Mouse (Mus musculus) liver, embryonic 16.5 days (tissue): ENCODE measurements at regions not wholly inside any gene's neighbourhood (a gene's known extent, or its start where the extent isn't known, plus 50 kb on each side); places are given as distances from the start of the nearest gene placed in this dataset.

ENCODE experiments used
- ATAC-seq: fragments of 200-750 bp; cut with Nextera tagmentation; 2 replicates; pipeline ENCODE4 v1.8.0; 2017; ENCODE audit warnings: low read depth, mild to moderate bottlenecking, moderate number of reproducible peaks, moderate library complexity
- H3K27ac ChIP-seq: fragments of 300-500 bp; sonication (generic); 2 replicates; pipeline ENCODE4 v1.5.1; 2014; ENCODE audit warnings: mild to moderate bottlenecking, low read length
- H3K27me3 ChIP-seq: fragments of 300-500 bp; sonication (generic); 2 replicates; pipeline ENCODE4 v1.6.1; 2014; ENCODE audit warnings: low read depth, low read length, mixed read lengths; ENCODE audit not compliant: control insufficient read depth, insufficient read depth
- H3K36me3 ChIP-seq: fragments of 300-500 bp; sonication (generic); 2 replicates; pipeline ENCODE4 v1.6.1; 2014; ENCODE audit warnings: mild to moderate bottlenecking; ENCODE audit not compliant: control insufficient read depth, insufficient read depth
- H3K4me1 ChIP-seq: fragments of 300-500 bp; sonication (generic); 2 replicates; pipeline ENCODE4 v1.6.1; 2014; ENCODE audit warnings: low read depth, low read length, mixed read lengths; ENCODE audit not compliant: control insufficient read depth
- H3K4me2 ChIP-seq: fragments of 300-500 bp; sonication (generic); 2 replicates; pipeline ENCODE4 v1.6.1; 2014; ENCODE audit warnings: low read depth, low read length, mixed read lengths
- H3K4me3 ChIP-seq: fragments of 300-500 bp; sonication (generic); 2 replicates; pipeline ENCODE4 v1.5.1; 2014; ENCODE audit warnings: low read depth, mild to moderate bottlenecking, low read length
- H3K9ac ChIP-seq: fragments of 300-500 bp; sonication (generic); 2 replicates; pipeline ENCODE4 v1.6.1; 2014; ENCODE audit warnings: low read depth, low read length
- H3K9me3 ChIP-seq: fragments of 300-500 bp; sonication (generic); replicated peaks from 2 replicates; pipeline ENCODE4 v1.6.1; 2016; ENCODE audit warnings: low read length; ENCODE audit not compliant: control insufficient read depth
- WGBS: fragments of 180-500 bp; shearing (Covaris S2); extraction: QIAGEN DNeasy Blood & Tissue Kit; methylation state at CpG from one replicate; pipeline ENCODE4 v1.1.7; 2014; ENCODE audit not compliant: insufficient replicate concordance; 5-methylcytosine and 5-hydroxymethylcytosine counted together

- H3K27me3 ChIP-seq, result no peaks in the 10 kb centered on the region
- no peaks in the 10 kb centered on the region for H3K36me3 ChIP-seq
- no peak overlapping the region for H3K27ac ChIP-seq
- H3K9me3 ChIP-seq, result no peaks in the 10 kb centered on the region
- H3K4me2 ChIP-seq, result no peak overlapping the region
- H3K9ac ChIP-seq, result no peak overlapping the region
- WGBS, result 71% methylated on average over 3 of the region's 3 CpGs
- no peak overlapping the region for H3K4me3 ChIP-seq
- H3K4me1 ChIP-seq, result no peaks in the 10 kb centered on the region
- ATAC-seq, result no peak
Measured at GRCm38 (mm10) chr6:93461374-93461773, 518.1 kb upstream of the Adamts9 start.

GRCm38 (mm10) chr6:93457613-93458012 is 514.3 kb upstream of the Adamts9 start:
- H3K27me3 ChIP-seq, result no peaks in the 10 kb centered on the region
- H3K4me1 ChIP-seq, result no peaks in the 10 kb centered on the region
- H3K36me3 ChIP-seq, result no peaks in the 10 kb centered on the region
- WGBS, result 59% methylated on average over 4 of the region's 4 CpGs
- no peak overlapping the region for H3K4me2 ChIP-seq
- ATAC-seq, result no peak
- H3K4me3 ChIP-seq, result no peak overlapping the region
- H3K9ac ChIP-seq, result no peak overlapping the region
- no peak overlapping the region for H3K27ac ChIP-seq
- H3K9me3 ChIP-seq, result no peaks in the 10 kb centered on the region

- Histone ChIP-seq H3K4me2 (no peak overlapping the region), H3K36me3 (no peaks in the 10 kb centered on the region), H3K4me1 (no peaks in the 10 kb centered on the region), H3K27ac (no peak overlapping the region), H3K9me3 (no peaks in the 10 kb centered on the region), H3K4me3 (no peak overlapping the region), H3K9ac (no peak overlapping the region), H3K27me3 (no peaks in the 10 kb centered on the region)
- WGBS, result 64% methylated on average over 9 of the region's 9 CpGs
- no peak for ATAC-seq
Measured at GRCm38 (mm10) chr6:93456383-93457033, 513.2 kb upstream of the Adamts9 start.

- 61% methylated on average over 16 of the region's 16 CpGs for WGBS
- Histone ChIP-seq H3K4me3 (no peak overlapping the region), H3K27ac (no peak overlapping the region), H3K4me2 (no peak overlapping the region), H3K4me1 (no peaks in the 10 kb centered on the region), H3K27me3 (no peaks in the 10 kb centered on the region), H3K9me3 (no peaks in the 10 kb centered on the region), H3K9ac (no peak overlapping the region), H3K36me3 (no peaks in the 10 kb centered on the region)
- no peak for ATAC-seq
Measured at GRCm38 (mm10) chr6:93445568-93445967, 502.3 kb upstream of the Adamts9 start.

GRCm38 (mm10) chr6:93445124-93445523 is 501.8 kb upstream of the Adamts9 start:
- Histone ChIP-seq H3K36me3 (no peaks in the 10 kb centered on the region), H3K27me3 (no peaks in the 10 kb centered on the region), H3K4me2 (no peak overlapping the region), H3K27ac (no peak overlapping the region), H3K4me3 (no peak overlapping the region), H3K4me1 (no peaks in the 10 kb centered on the region), H3K9me3 (no peaks in the 10 kb centered on the region), H3K9ac (no peak overlapping the region)
- ATAC-seq, result no peak
- 50% methylated on average over 5 of the region's 5 CpGs for WGBS

- 32% methylated on average over 11 of the region's 11 CpGs for WGBS
- H3K9ac ChIP-seq, result no peak overlapping the region
- H3K4me1 ChIP-seq, result no peaks in the 10 kb centered on the region
- H3K4me3 ChIP-seq, result no peak overlapping the region
- H3K9me3 ChIP-seq, result no peaks in the 10 kb centered on the region
- H3K4me2 ChIP-seq, result no peak overlapping the region
- H3K27me3 ChIP-seq, result no peaks in the 10 kb centered on the region
- no peaks in the 10 kb centered on the region for H3K36me3 ChIP-seq
- no peak for ATAC-seq
- no peak overlapping the region for H3K27ac ChIP-seq
Measured at GRCm38 (mm10) chr6:93443766-93444557, 500.7 kb upstream of the Adamts9 start.

- H3K27me3 ChIP-seq, result no peaks in the 10 kb centered on the region
- 62% methylated on average over 1 of the region's 1 CpGs for WGBS
- H3K9me3 ChIP-seq, result no peaks in the 10 kb centered on the region
- H3K36me3 ChIP-seq, result no peaks in the 10 kb centered on the region
- no peak overlapping the region for H3K27ac ChIP-seq
- no peak overlapping the region for H3K9ac ChIP-seq
- ATAC-seq, result no peak
- no peaks in the 10 kb centered on the region for H3K4me1 ChIP-seq
- H3K4me3 ChIP-seq, result no peak overlapping the region
- H3K4me2 ChIP-seq, result no peak overlapping the region
Measured at GRCm38 (mm10) chr6:93433446-93433845, 490.2 kb upstream of the Adamts9 start.

- no peaks in the 10 kb centered on the region for H3K27me3 ChIP-seq
- H3K4me2 ChIP-seq, result no peak overlapping the region
- no peaks in the 10 kb centered on the region for H3K4me1 ChIP-seq
- no peak for ATAC-seq
- H3K27ac ChIP-seq, result no peak overlapping the region
- no peak overlapping the region for H3K9ac ChIP-seq
- H3K36me3 ChIP-seq, result no peaks in the 10 kb centered on the region
- WGBS, result 50% methylated on average over 1 of the region's 1 CpGs
- no peak overlapping the region for H3K4me3 ChIP-seq
- no peaks in the 10 kb centered on the region for H3K9me3 ChIP-seq
Measured at GRCm38 (mm10) chr6:93426141-93426540, 482.8 kb upstream of the Adamts9 start.

- no peaks in the 10 kb centered on the region for H3K27me3 ChIP-seq
- WGBS, result 57% methylated on average over 3 of the region's 3 CpGs
- H3K4me3 ChIP-seq, result no peak overlapping the region
- no peak overlapping the region for H3K9ac ChIP-seq
- ATAC-seq, result no peak
- no peak overlapping the region for H3K27ac ChIP-seq
- H3K4me2 ChIP-seq, result no peak overlapping the region
- no peaks in the 10 kb centered on the region for H3K9me3 ChIP-seq
- no peaks in the 10 kb centered on the region for H3K36me3 ChIP-seq
- H3K4me1 ChIP-seq, result no peaks in the 10 kb centered on the region
Measured at GRCm38 (mm10) chr6:93422906-93423305, 479.6 kb upstream of the Adamts9 start.
